Mouse (Mus musculus) ovary, postnatal 10 days (tissue): ENCODE data around the gene Plekhg6.

Source experiments
- DNase-seq: peaks from one replicate; pipeline ENCODE4 v3.0.0; 2022; ENCODE audit warnings: low spot score

Gene Plekhg6

GRCm38 (mm10) chr6:125385066-125385974 lies 4.7 kb upstream of the Plekhg6 start:
- no peak for DNase-seq

- DNase-seq: no peak
These were observed 1.4 kb upstream of the Plekhg6 start for GRCm38 (mm10) chr6:125382024-125382423.

GRCm38 (mm10) chr6:125379781-125380180 lies 812 bp downstream of the Plekhg6 start:
- DNase-seq: no peak

DNA sequence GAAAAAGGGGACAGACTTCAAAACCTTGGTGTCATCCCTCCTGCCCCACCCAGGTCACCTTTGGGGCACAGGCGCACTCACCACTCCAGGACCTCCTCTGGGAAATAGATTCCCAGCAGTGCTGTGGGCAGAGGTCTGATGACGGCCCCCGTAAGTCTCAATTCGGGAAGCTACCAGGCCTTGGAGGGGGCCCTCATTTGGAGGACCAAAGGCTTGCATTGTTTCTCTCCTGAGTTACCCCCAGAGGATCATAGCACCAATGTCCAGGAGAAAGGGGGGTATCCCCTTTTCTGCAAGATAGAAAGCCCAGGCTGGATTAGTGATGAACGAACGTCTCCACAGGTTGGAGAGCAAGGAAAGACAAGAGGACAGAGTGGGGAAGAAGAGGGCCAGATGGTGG lies 2.0 kb downstream of the Plekhg6 start:
- DNase-seq: no peak

GRCm38 (mm10) chr6:125377582-125378451 lies 2.8 kb downstream of the Plekhg6 start:
- DNase-seq: no peak

DNA sequence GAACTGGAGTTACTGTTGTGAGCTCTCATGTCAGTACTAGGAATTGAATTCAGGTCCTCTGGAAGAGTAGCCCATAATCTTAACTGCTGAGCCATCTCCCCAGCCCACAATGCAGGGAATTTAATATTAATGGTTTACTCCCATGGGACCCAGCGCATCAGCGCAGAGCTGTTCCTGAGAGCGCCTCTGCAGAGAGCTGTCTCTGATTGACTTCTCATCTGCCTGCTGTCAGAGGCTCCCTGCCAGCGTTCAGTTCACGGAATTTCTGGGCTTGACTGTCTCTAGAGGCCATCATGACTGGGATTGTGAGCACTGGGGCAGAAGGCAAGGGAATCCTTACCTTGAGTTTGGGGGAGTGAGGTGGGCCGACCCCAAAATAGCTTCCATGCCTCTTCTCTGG lies 3.6 kb downstream of the Plekhg6 start:
- DNase-seq: no peak

DNA sequence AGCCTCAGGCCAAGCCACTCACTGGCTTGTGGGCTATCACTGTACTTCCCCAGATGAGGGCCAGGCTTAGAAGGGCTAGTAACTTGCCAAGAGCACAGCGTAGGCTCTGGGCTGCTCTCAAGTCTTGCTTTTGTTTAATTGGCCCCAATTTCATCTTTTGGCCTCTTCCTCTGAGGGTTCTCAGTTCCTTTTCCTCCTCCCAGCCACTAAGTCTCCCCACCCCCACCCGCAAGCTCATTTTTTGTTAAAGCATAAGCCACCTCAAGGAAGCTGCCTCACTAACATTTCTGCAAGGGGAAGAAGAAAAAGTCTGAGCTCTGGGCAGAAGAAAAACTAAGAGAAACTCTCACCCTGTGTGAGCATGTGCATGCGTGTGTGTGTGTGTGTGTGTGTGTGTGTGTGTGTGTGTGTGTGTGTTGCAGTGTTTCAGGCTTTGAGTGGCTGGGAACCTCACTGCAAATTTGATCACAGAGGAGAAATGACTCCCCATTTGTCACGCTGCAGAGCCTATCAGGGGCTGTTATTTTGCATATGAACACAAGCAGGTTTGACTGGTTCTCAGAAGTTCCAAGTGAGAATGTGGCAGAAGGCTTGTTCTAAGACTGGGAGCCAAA lies 12.7 kb downstream of the Plekhg6 start:
- no peak for DNase-seq

- DNase-seq: no peak
These were observed 14.5 kb downstream of the Plekhg6 start for GRCm38 (mm10) chr6:125366133-125366532.

- no peak for DNase-seq
These were observed 15.1 kb downstream of the Plekhg6 start for GRCm38 (mm10) chr6:125365522-125365921.

DNA sequence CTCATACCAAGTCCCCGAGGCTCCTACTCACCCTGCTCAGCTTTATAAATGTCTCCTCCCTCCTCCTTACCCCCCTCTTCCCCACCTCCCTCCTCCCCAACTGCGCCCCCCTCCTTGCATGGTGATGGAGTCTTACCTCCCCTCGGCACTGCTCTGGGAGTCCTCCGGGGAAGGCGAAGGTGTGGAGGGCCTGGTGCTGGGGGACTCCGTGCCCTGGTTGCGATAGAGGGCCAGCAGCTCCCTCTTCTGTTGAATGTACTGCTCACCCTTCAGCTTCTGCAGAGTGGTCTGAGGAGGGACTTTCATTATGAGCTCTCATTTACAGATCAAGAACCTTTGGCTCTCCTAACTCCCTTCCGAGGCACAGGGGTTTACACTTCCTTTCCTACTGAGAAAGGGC lies 16.1 kb downstream of the Plekhg6 start:
- DNase-seq: no peak

GRCm38 (mm10) chr6:125363451-125364242 lies 16.9 kb downstream of the Plekhg6 start:
- no peak for DNase-seq

DNA sequence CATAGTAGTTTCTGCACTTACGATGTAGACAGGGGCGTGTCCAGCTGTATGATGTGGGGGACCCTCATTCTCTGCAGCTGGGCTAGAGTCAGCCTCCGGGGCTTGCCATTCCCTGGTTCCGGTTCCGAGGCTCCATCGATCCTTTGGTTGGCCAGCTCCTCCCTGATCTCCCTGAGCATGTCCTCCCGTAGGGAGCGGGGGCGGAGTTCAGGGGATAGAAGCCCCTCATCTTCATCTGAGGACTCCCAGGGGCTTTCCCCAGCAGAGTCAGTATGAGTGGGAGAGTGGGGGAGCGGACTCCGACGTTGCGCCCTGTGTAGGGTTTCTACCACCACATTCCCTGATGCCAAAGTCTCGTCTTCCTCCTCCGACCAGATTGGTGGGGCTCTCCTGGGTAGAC lies 17.6 kb downstream of the Plekhg6 start:
- no peak for DNase-seq

DNA sequence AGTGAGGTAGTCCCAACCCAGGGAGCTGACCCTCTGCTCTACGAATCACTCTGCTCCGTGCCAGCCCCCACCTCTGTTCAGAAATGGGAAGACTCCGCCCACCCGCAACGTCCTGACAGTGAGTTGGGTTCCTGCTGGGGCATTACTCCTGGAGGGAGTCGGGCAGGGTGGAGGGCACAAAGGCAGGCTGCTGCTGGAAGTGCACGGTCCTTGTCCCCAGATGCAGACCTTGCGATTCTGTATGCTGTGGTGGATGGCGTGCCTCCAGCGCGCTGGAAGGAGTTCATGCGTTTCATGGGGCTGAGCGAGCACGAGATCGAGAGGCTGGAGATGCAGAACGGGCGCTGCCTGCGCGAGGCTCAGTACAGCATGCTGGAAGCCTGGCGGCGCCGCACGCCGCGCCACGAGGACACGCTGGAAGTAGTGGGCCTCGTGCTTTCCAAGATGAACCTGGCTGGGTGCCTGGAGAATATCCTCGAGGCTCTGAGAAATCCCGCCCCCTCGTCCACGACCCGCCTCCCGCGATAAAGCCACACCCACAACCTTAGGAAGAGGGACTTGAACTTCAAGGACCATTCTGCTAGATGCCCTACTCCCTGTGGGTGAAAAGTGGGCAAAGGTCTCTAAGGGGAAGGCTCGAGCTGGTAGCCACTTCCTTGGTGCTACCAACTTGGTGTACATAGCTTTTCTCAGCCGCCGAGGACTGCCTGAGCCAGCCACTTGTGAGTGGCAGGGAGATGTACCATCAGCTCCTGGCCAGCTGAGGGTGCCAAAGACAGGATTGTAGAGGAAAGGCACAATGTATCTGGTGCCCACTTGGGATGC lies 18.9 kb downstream of the Plekhg6 start:
- DNase-seq: no peak

DNA sequence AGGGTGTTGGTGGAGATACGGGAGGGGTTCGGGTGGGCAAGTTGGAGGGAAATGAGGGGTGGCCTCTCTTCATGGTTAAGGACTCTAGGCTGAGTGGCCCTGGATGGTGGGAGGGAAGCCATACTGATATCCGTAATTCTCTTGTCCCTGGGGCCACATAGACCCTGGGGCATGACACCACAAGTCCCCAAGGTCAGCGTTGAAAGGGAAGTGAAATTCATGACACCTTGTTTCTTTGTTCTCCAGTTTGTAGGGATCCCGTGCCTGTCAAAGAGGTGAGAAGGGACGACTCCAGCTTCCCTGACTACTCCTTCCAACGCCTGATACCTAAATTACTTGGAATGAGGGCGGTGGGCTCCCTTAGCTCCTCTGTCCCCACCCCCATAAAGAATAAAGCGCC lies 19.7 kb downstream of the Plekhg6 start:
- DNase-seq: no peak

DNA sequence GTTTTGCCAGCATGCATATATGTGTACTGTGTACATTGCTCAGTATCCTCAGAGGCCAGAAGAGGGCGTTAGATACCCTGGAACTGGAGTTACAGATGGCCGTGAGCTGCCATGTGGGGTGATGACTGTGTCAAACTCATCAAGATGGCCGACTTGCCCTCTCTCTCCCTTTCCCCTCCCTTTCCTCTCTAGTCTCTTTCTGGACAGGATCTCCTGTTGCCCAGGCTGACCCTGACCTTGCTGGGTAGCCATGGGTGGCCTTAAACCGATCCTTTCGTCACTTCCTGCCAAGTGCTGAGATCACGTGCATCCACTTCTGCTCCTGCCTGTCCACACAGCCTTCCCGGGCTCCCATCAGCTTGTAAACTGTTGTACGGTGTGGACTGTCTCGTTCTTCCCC lies 20.6 kb downstream of the Plekhg6 start:
- DNase-seq: no peak

DNA sequence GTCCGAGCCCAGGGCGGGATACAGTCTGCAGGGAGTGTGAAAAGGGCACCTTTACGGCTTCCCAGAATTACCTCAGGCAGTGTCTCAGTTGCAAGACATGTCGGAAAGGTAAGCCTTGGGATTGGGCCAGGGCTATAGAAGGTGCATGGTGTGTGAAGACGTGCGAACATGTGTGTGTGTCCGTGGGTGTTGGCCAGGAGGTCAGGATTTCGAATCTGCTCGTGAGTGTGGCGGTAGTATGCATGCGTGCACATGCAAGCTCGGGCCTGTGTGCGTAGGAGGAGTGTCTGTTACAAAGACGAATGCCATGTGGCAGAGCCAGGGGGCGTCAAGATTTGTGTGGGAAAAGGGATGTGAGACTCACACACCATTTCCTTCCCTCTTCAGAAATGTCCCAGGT lies 23.3 kb downstream of the Plekhg6 start:
- DNase-seq: no peak

DNA sequence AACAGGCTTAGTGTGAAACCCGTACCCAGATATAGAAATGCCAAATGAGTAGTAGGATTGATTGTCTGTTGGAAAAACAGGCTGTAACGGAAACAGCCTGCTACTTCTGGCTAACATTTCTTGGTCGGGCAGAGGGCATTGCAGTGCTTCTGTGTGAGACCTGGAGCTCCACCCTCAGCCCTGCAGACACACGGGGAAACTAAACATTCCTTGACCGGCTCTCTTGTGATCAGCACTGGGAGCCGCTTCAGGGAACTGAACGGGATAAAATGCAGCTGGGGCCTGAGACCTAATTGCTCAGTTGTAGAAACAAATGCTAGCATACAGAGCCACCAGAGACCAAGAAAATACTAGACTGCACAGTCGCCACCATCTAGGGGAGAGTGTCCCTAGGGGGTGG lies 24.3 kb downstream of the Plekhg6 start:
- no peak for DNase-seq

GRCm38 (mm10) chr6:125355197-125355741 lies 25.3 kb downstream of the Plekhg6 start:
- no peak for DNase-seq

DNA sequence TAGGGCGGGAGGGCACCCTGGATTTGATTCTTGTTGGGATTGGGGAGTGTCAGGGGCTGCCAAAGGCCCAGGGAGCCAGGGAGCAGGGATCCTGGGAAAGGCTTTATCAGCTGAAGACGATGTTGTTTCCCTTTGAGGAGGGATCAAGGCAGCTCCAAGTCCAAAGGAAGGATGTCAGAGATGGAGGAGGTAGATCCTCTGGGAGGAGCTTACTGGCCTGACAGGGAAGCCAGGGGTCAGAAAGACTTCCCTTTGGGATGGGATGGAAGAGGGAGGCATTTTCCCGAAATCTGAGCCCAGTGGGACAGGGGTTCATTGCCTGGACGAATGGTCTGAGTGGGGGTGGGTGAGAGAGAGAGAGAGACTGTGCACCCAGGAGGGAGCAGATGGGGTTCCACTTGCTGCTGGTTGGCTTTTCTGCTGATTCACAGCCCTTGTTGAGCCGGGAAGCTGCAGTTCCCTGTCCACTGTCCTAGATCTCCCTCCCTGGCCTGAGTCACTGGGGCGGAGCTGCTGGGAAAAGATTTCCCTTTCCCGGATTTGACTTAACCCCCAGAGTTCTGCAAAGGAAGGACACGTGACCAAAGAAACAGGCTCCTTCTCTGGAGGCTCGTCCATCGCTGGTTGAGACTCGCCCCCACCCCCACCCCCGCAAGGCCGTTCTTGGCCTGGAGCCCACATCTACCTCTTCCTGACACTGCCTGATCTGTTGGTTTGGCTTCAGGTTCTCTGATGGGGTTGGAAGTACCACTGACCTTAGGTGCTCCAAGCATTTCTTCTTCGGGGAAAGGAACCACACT lies 26.0 kb downstream of the Plekhg6 start:
- no peak for DNase-seq

- no peak for DNase-seq
These were observed 26.9 kb downstream of the Plekhg6 start for GRCm38 (mm10) chr6:125353655-125354054.
